8 mouse cellular contexts compared by ENCODE assay signal in genomic region chr2:91949411-91950274, GRCm38 (mm10). TPM values are rescaled to one million over a fixed set of nuclear protein-coding genes. Genes with fewer than 3 reads are reported as not detected.
A peak's percentile ranks its signal among the peaks of the same experiment; 100 is the strongest.
DNase-seq lines count a peak whose midpoint lies in the region; ATAC-seq lines count a peak whose summit lies in the region.

No protein-coding gene starts in this region.

- peak overlapping the region; percentile 43 for H3K4me2 ChIP-seq in embryonic facial prominence, embryonic 12.5 days (replicated peaks)
- peak overlapping the region; percentile 69 for H3K4me2 ChIP-seq in heart, embryonic 14.5 days (ENCODE audit: low read length)
- peak overlapping the region; percentile 39 for H3K4me2 ChIP-seq in kidney, embryonic 16.5 days (replicated peaks; ENCODE audit: low read depth, low read length)

- ATAC-seq in embryonic facial prominence, embryonic 12.5 days (ENCODE audit: insufficient number of reproducible peaks, insufficient read depth, low FRiP score, low TSS enrichment): peak; percentile 25
- peak; percentile 62 for ATAC-seq in heart, embryonic 14.5 days (ENCODE audit: insufficient number of reproducible peaks, insufficient read depth, low FRiP score, low read depth)
- ATAC-seq in kidney, embryonic 16.5 days (ENCODE audit: low FRiP score, low TSS enrichment): peak; percentile 25; the same call in 1 of the 2 replicates
- ATAC-seq in monocyte, adult 5-6 weeks (replicated peaks; ENCODE audit: insufficient number of reproducible peaks, low FRiP score, low TSS enrichment, poor library complexity, severe bottlenecking): no peak

- no peaks in the 10 kb centered on the region for H3K9me3 ChIP-seq in embryonic facial prominence, embryonic 12.5 days
- H3K9me3 ChIP-seq in heart, embryonic 14.5 days (ENCODE audit: control insufficient read depth, low read length): no peaks in the 10 kb centered on the region
- H3K9me3 ChIP-seq in kidney, embryonic 16.5 days (ENCODE audit: low read length): no peaks in the 10 kb centered on the region

- peak; percentile 48 to 49 for DNase-seq in spleen, postnatal 36 days (ENCODE audit: low spot score in 2 of 2)
- no peak for DNase-seq in spleen, postnatal 4 days (ENCODE audit: low spot score in 2 of 2)
- no peak for DNase-seq in urinary bladder, postnatal 10 days (ENCODE audit: low spot score)

- peak overlapping the region; percentile 12 for H3K4me3 ChIP-seq in embryonic facial prominence, embryonic 12.5 days
- peak overlapping the region; percentile 42 to 50 for H3K4me3 ChIP-seq in heart, embryonic 14.5 days (ENCODE audit: control insufficient read depth in 1 of 2, insufficient read depth in 1 of 2, low read depth in 1 of 2, low read length in 2 of 2)
- peak overlapping the region; percentile 5; the same call in 1 of the 2 replicates for H3K4me3 ChIP-seq in kidney, embryonic 16.5 days (ENCODE audit: low read length)
- H3K4me3 ChIP-seq in macrophage (ENCODE audit: inconsistent target): peak overlapping the region; percentile 36

- H3K27me3 ChIP-seq in embryonic facial prominence, embryonic 12.5 days: no peaks in the 10 kb centered on the region
- H3K27me3 ChIP-seq in heart, embryonic 14.5 days (ENCODE audit: control insufficient read depth, insufficient read depth, low read length): no peaks in the 10 kb centered on the region
- no peaks in the 10 kb centered on the region for H3K27me3 ChIP-seq in kidney, embryonic 16.5 days (ENCODE audit: insufficient read depth, low read length)

- peak overlapping the region; percentile 15; the same call in 1 of the 2 replicates for H3K9ac ChIP-seq in embryonic facial prominence, embryonic 12.5 days
- H3K9ac ChIP-seq in heart, embryonic 14.5 days (ENCODE audit: low read length): peak overlapping the region; percentile 76
- peak overlapping the region; percentile 48 for H3K9ac ChIP-seq in kidney, embryonic 16.5 days (replicated peaks; ENCODE audit: low read length)

- peaks cover 96% of the 10 kb centered on the region for H3K79me2 ChIP-seq in macrophage (ENCODE audit: inconsistent target)

- H3K36me3 ChIP-seq in embryonic facial prominence, embryonic 12.5 days: no peaks in the 10 kb centered on the region
- peaks cover 10% of the 10 kb centered on the region for H3K36me3 ChIP-seq in heart, embryonic 14.5 days (ENCODE audit: control insufficient read depth, insufficient read depth, low read length)
- no peaks in the 10 kb centered on the region for H3K36me3 ChIP-seq in kidney, embryonic 16.5 days (ENCODE audit: insufficient read depth, low read length)
- no peaks in the 10 kb centered on the region for H3K36me3 ChIP-seq in macrophage (ENCODE audit: inconsistent target)

- peak overlapping the region; percentile 75 for H3K27ac ChIP-seq in embryonic facial prominence, embryonic 12.5 days
- H3K27ac ChIP-seq in heart, embryonic 14.5 days (replicated peaks in 1 of 2; ENCODE audit: control insufficient read depth in 1 of 2, insufficient read depth in 1 of 2, low read depth in 2 of 2, low read length in 2 of 2): peak overlapping the region; percentile 97 to 98
- peak overlapping the region; percentile 70 for H3K27ac ChIP-seq in kidney, embryonic 16.5 days (ENCODE audit: low read length)
- H3K27ac ChIP-seq in macrophage: peak overlapping the region; percentile 91

- WGBS in embryonic facial prominence, embryonic 12.5 days: 65% methylated on average over 17 of the region's 17 CpGs
- 47% methylated on average over 16 of the region's 17 CpGs for WGBS in heart, embryonic 14.5 days
- WGBS in kidney, embryonic 16.5 days: 58% methylated on average over 17 of the region's 17 CpGs
- WGBS in macrophage (ENCODE audit: missing documents): 6% methylated on average over 17 of the region's 17 CpGs

- peaks cover 48% of the 10 kb centered on the region for H3K4me1 ChIP-seq in embryonic facial prominence, embryonic 12.5 days
- H3K4me1 ChIP-seq in heart, embryonic 14.5 days (ENCODE audit: control insufficient read depth in 2 of 2, insufficient read depth in 2 of 2, low read length in 2 of 2): peaks cover 46 to 73% of the 10 kb centered on the region in 2 experiments
- H3K4me1 ChIP-seq in kidney, embryonic 16.5 days (ENCODE audit: insufficient read depth, low read length): peaks cover 68% of the 10 kb centered on the region

RNA-seq across cellular contexts. Expression of gene Gm9821, which starts 4.1 kb away (rescaled TPM):
- 0.36 and 0.73 TPM in 2 replicates for polyA plus RNA-seq in embryonic facial prominence, embryonic 12.5 days (2016; fragmentation: Nextera tagmentation; extraction: Ambion mirVana)
- 2.8 and 3.5 TPM in 2 replicates for polyA plus RNA-seq in heart, embryonic 14.5 days (2014; fragmentation: Nextera tagmentation; extraction: Ambion mirVana)
- polyA plus RNA-seq in kidney, embryonic 16.5 days (2015; fragmentation: Nextera tagmentation; extraction: Ambion mirVana): 0.27 and 0.71 TPM in 2 replicates
- under 1 TPM in 4 of 26 experiments, not detected in 22; 0.40 to 0.81 (median 0.55) TPM for total RNA-seq in macrophage (2018; cell fraction: chromatin; rRNA removed)
- not detected for total RNA-seq in macrophage (2018; cell fraction: cytosol; rRNA removed)
- under 1 TPM in 3 of 26 experiments, not detected in 23; 0.37 to 0.86 (median 0.42) TPM for total RNA-seq in macrophage (2018; cell fraction: nucleus; rRNA removed)
- 0.09 TPM in 1 of 3 replicates, not detected in the others for polyA plus RNA-seq in macrophage (2018)
- 0.29 to 0.97 TPM (median 0.32 TPM) in 3 replicates for total RNA-seq in monocyte, adult 5-6 weeks (2017)

RNA-seq across cellular contexts. Expression of gene Mdk, which starts 17.5 kb away (rescaled TPM):
- 1,900 and 1,964 TPM in 2 replicates for polyA plus RNA-seq in embryonic facial prominence, embryonic 12.5 days (2016; fragmentation: Nextera tagmentation; extraction: Ambion mirVana)
- polyA plus RNA-seq in heart, embryonic 14.5 days (2014; fragmentation: Nextera tagmentation; extraction: Ambion mirVana): 352 and 435 TPM in 2 replicates
- polyA plus RNA-seq in kidney, embryonic 16.5 days (2015; fragmentation: Nextera tagmentation; extraction: Ambion mirVana): 1,159 and 1,184 TPM in 2 replicates
- 10 to 100 TPM in 8 of 26 experiments, 1 to 10 TPM in 14, under 1 TPM in 2, not detected in 2; 0.82 to 28.2 (median 8.1) TPM for total RNA-seq in macrophage (2018; cell fraction: chromatin; rRNA removed)
- total RNA-seq in macrophage (2018; cell fraction: cytosol; rRNA removed): 1 to 10 TPM in 6 of 26 experiments, under 1 TPM in 18, not detected in 2; 0.19 to 1.9 (median 0.79) TPM
- total RNA-seq in macrophage (2018; cell fraction: nucleus; rRNA removed): 10 to 100 TPM in 4 of 26 experiments, 1 to 10 TPM in 19, under 1 TPM in 1, not detected in 2; 0.92 to 18.5 (median 7.9) TPM
- 0.25 to 2.4 TPM (median 1.6 TPM) in 3 replicates for polyA plus RNA-seq in macrophage (2018)
- 10.2 TPM in 1 of 3 replicates, not detected in the others for total RNA-seq in monocyte, adult 5-6 weeks (2017)

RNA-seq across cellular contexts. Expression of gene Chrm4, which starts 22.6 kb away (rescaled TPM):
- 0.65 and 1.2 TPM in 2 replicates for polyA plus RNA-seq in embryonic facial prominence, embryonic 12.5 days (2016; fragmentation: Nextera tagmentation; extraction: Ambion mirVana)
- not detected in 2 replicates for polyA plus RNA-seq in heart, embryonic 14.5 days (2014; fragmentation: Nextera tagmentation; extraction: Ambion mirVana)
- polyA plus RNA-seq in kidney, embryonic 16.5 days (2015; fragmentation: Nextera tagmentation; extraction: Ambion mirVana): 0.11 and 0.19 TPM in 2 replicates
- total RNA-seq in macrophage (2018; cell fraction: chromatin; rRNA removed): 1 to 10 TPM in 2 of 26 experiments, under 1 TPM in 2, not detected in 22; 0.62 to 1.2 (median 0.89) TPM
- under 1 TPM in 3 of 26 experiments, not detected in 23; 0.05 to 0.19 (median 0.13) TPM for total RNA-seq in macrophage (2018; cell fraction: cytosol; rRNA removed)
- 1 to 10 TPM in 1 of 26 experiments, under 1 TPM in 5, not detected in 20; 0.40 to 1.2 (median 0.51) TPM for total RNA-seq in macrophage (2018; cell fraction: nucleus; rRNA removed)
- not detected in 3 replicates for polyA plus RNA-seq in macrophage (2018)
- 0.29 TPM in 1 of 3 replicates, not detected in the others for total RNA-seq in monocyte, adult 5-6 weeks (2017)

RNA-seq across cellular contexts. Expression of gene Dgkz, which starts 26.0 kb away (rescaled TPM):
- polyA plus RNA-seq in embryonic facial prominence, embryonic 12.5 days (2016; fragmentation: Nextera tagmentation; extraction: Ambion mirVana): 39.1 and 40.8 TPM in 2 replicates
- polyA plus RNA-seq in heart, embryonic 14.5 days (2014; fragmentation: Nextera tagmentation; extraction: Ambion mirVana): 47.8 and 48.2 TPM in 2 replicates
- polyA plus RNA-seq in kidney, embryonic 16.5 days (2015; fragmentation: Nextera tagmentation; extraction: Ambion mirVana): 52.0 and 52.1 TPM in 2 replicates
- total RNA-seq in macrophage (2018; cell fraction: chromatin; rRNA removed): 100 to 1,000 TPM in 24 of 26 experiments, 10 to 100 TPM in 2; 88.6 to 708 (median 387) TPM
- 100 to 1,000 TPM in 1 of 26 experiments, 10 to 100 TPM in 25; 35.0 to 102 (median 78.6) TPM for total RNA-seq in macrophage (2018; cell fraction: cytosol; rRNA removed)
- 100 to 1,000 TPM in 18 of 26 experiments, 10 to 100 TPM in 8; 45.8 to 338 (median 152) TPM for total RNA-seq in macrophage (2018; cell fraction: nucleus; rRNA removed)
- polyA plus RNA-seq in macrophage (2018): 81.8 to 163 TPM (median 99.1 TPM) in 3 replicates
- total RNA-seq in monocyte, adult 5-6 weeks (2017): 83.0 to 148 TPM (median 110 TPM) in 3 replicates

Comparison
In these comparisons a context has a peak if more than half of its experiments do, and no peak if none do; other contexts are left out.
1. DNase-seq: peak in spleen, postnatal 36 days (2 of 2); none in spleen, postnatal 4 days (0 of 2) and urinary bladder, postnatal 10 days (single experiment).
2. H3K9ac ChIP-seq: peak in every context shown above with its lines; median percentile 76 in heart, embryonic 14.5 days; 48 in kidney, embryonic 16.5 days; 15 in embryonic facial prominence, embryonic 12.5 days.
3. RNA of gene Mdk, which starts 17.5 kb away (polyA plus RNA-seq): 1,900 to 1,964 TPM in embryonic facial prominence, embryonic 12.5 days, 1,159 to 1,184 TPM in kidney, embryonic 16.5 days and 352 to 435 TPM in heart, embryonic 14.5 days; 0.25 to 2.4 TPM in macrophage; every median in the first group is over 100 times any median in the second.
4. Peak in every context shown above with its lines, with median percentiles within 50 percentile points of each other: H3K27ac ChIP-seq, H3K4me2 ChIP-seq and H3K4me3 ChIP-seq.